Mouse (Mus musculus) megakaryocyte, embryonic 14.5 days (primary cell): ENCODE measurements around the gene Tmpo.

Source experiments
- FLI1 ChIP-seq: IDR thresholded peaks from 2 replicates; pipeline ENCODE4 v1.6.1; 2012; ENCODE audit warnings: low read length, inconsistent platforms, mixed read lengths
- GATA1 ChIP-seq: IDR thresholded peaks from 3 replicates; pipeline ENCODE4 v1.6.1; 2012; ENCODE audit warnings: mixed read lengths, low read length, inconsistent platforms, borderline replicate concordance

DNA sequence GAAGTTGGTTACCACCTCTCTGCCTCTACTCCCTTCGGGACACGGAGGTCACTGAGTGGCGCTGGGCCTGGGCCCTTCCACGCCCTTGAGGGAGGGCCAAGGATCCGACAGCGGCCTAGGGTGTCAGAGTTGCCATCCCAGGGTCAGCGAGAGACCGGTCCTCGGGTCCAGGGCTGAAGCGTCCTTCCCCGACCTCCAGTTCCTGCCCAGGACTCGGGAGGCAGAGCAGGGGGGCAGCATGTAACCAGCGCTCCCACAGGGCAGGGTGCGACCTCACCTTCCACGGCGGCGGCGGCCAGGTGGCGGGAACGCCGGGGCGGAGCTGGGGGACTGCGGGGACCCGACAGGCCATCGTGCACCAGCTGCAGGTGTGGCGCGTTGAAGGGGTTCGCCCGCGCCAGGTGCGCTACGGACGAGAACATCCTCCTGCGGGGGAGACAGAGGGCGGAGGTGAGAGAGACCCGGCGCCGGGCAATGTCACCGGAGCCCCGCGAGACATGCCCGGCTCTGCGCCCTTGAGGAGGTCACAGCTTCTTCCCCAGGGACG, 57.8 kb downstream of the Tmpo start:
- TF ChIP-seq GATA1 (no peak), FLI1 (no peak)
